8 mouse cellular contexts compared by ENCODE assay signal in the genomic region with DNA sequence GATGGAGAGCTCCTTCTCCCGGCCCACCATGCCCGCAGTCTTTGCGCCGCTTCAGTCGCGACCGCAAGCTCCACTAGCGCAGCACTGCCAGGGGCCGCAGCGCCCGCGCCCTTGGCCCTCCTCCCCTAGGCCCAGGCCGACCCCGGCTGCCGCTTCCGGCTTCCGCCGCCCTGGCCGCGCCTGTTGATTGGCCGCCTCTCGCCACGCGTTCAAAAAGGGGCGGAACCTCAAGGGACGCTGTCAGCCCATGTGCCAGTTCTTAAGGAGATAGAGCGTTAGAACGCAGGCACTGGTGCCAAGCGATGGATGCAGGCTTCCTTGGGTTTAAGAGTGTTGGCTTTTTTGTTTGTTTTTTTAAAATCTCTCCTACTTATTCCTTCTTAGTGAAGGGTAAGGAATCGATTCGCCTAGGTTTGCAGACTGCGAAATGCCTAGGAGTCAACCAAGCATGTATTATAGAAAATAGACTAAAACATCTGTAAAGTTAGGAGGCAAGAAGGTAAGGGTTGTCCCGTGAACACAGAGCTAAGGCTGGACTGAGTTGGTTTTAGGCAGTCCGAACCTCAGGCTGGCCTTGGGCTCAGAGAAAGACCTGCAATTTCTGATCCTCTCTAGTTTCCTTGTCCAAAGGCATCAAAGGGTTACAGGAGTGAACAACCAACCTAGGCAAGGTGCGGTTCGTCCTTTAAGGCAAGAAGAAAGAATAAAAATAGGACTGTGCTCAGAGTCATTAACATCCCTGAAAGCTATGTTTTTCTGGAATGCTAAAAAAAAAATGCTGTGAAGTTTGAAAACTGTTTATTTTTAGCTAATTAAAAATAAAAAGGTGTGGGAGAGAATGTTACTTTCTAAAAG. TPM values are rescaled to one million over a fixed set of nuclear protein-coding genes. Genes with fewer than 3 reads are reported as not detected.
DNase-seq lines count a peak whose midpoint lies in the region; ATAC-seq and TF ChIP-seq lines count a peak whose summit lies in the region.

No protein-coding gene starts in this region.

- peak overlapping the region; percentile 85 to 93 (median 89) for H3K4me3 ChIP-seq in CH12.LX (replicated peaks in 1 of 3; ENCODE audit: low read depth in 2 of 3, low read length in 2 of 3, poor library complexity in 1 of 3)
- peak overlapping the region; percentile 84 for H3K4me3 ChIP-seq in forebrain, embryonic 12.5 days (replicated peaks)
- peak overlapping the region; percentile 73 for H3K4me3 ChIP-seq in liver, postnatal 0 days (ENCODE audit: low read depth, low read length)
- H3K4me3 ChIP-seq in neural tube, embryonic 14.5 days (ENCODE audit: low read depth, low read length), result peak overlapping the region; percentile 79

- peaks cover 5 to 22% of the 10 kb centered on the region in 2 experiments for H3K36me3 ChIP-seq in CH12.LX (replicated peaks in 1 of 2; ENCODE audit: control insufficient read depth in 1 of 2, insufficient read depth in 1 of 2, low read length in 1 of 2)
- no peaks in the 10 kb centered on the region for H3K36me3 ChIP-seq in forebrain, embryonic 12.5 days (replicated peaks)
- no peaks in the 10 kb centered on the region for H3K36me3 ChIP-seq in liver, postnatal 0 days (replicated peaks; ENCODE audit: insufficient read depth, low read length)
- no peaks in the 10 kb centered on the region for H3K36me3 ChIP-seq in neural tube, embryonic 14.5 days (ENCODE audit: control insufficient read depth, insufficient read depth, low read length)

- under 1% methylated on average over 36 of the region's 36 CpGs for WGBS in forebrain, embryonic 12.5 days
- 1% methylated on average over 36 of the region's 36 CpGs for WGBS in large intestine, adult 2 months
- WGBS in liver, postnatal 0 days (ENCODE audit: insufficient replicate concordance), result 3% methylated on average over 36 of the region's 36 CpGs
- 1% methylated on average over 34 of the region's 36 CpGs for WGBS in neural tube, embryonic 14.5 days

- TF ChIP-seq CTCF in CH12.LX (conservative IDR thresholded peaks at IDR 0.05 in 1 of 2, IDR thresholded peaks at IDR 0.05 in 1 of 2; ENCODE audit: low read depth in 2 of 2, low read length in 2 of 2), result no peak
- no peak for TF ChIP-seq CTCF in liver, postnatal 0 days (IDR thresholded peaks at IDR 0.05; ENCODE audit: low read depth)

- intact Hi-C loops in heart, postnatal 10 days (cut with DNase I), result loop anchor here (5.0 kb wide), 1 partner anchor 40 kb away; the partner anchor contains the start of genes Hmmr and Nudcd2

- H3K9me3 ChIP-seq in CH12.LX (replicated peaks; ENCODE audit: low read length), result no peaks in the 10 kb centered on the region
- H3K9me3 ChIP-seq in forebrain, embryonic 12.5 days, result no peaks in the 10 kb centered on the region
- H3K9me3 ChIP-seq in liver, postnatal 0 days (ENCODE audit: low read length), result no peaks in the 10 kb centered on the region
- H3K9me3 ChIP-seq in neural tube, embryonic 14.5 days (ENCODE audit: control insufficient read depth, low read length), result no peaks in the 10 kb centered on the region

- H3K79me2 ChIP-seq in CH12.LX (replicated peaks; ENCODE audit: control insufficient read depth, extremely low read depth, insufficient read depth, poor library complexity, severe bottlenecking), result peaks cover 39% of the 10 kb centered on the region

- TF ChIP-seq EP300 in CH12.LX (IDR thresholded peaks at IDR 0.05; ENCODE audit: low read length), result no peak
- TF ChIP-seq EP300 in liver, postnatal 0 days (IDR thresholded peaks at IDR 0.05; ENCODE audit: low read depth), result no peak

- DNase-seq in CH12.LX (ENCODE audit: extremely low read depth), result peak; percentile 97
- peak; percentile 91 for DNase-seq in c-Kit-positive CD71-positive TER-119-negative erythroid progenitor cells, embryonic 14.5 days (ENCODE audit: low read depth)
- peak; percentile 96 to 97 for DNase-seq in heart, postnatal 10 days
- DNase-seq in large intestine, adult 2 months (ENCODE audit: low read depth, low spot score), result peak; percentile 77
- DNase-seq in liver, postnatal 0 days, result peak; percentile 94
- peak; percentile 93 for DNase-seq in testis, postnatal 10 days (ENCODE audit: low spot score)

- ATAC-seq in forebrain, embryonic 12.5 days (ENCODE audit: low FRiP score), result peak; percentile 97
- peak; percentile 95 for ATAC-seq in liver, postnatal 0 days
- peak; percentile 98 for ATAC-seq in neural tube, embryonic 14.5 days (ENCODE audit: low read depth)

- peak; percentile 93 for TF ChIP-seq POLR2A in CH12.LX (IDR thresholded peaks at IDR 0.05; ENCODE audit: low read depth, low read length)

- H3K9ac ChIP-seq in CH12.LX (ENCODE audit: insufficient read depth, low read depth), result peak overlapping the region; percentile 88
- H3K9ac ChIP-seq in forebrain, embryonic 12.5 days, result peak overlapping the region; percentile 80
- H3K9ac ChIP-seq in liver, postnatal 0 days (replicated peaks), result peak overlapping the region; percentile 85
- H3K9ac ChIP-seq in neural tube, embryonic 14.5 days (replicated peaks; ENCODE audit: low read depth, low read length), result peak overlapping the region; percentile 64

- peaks cover 7 to 20% of the 10 kb centered on the region in 2 experiments for H3K4me1 ChIP-seq in CH12.LX (ENCODE audit: control insufficient read depth in 1 of 2, insufficient read depth in 2 of 2)
- peaks cover 29% of the 10 kb centered on the region for H3K4me1 ChIP-seq in forebrain, embryonic 12.5 days
- peaks cover 21% of the 10 kb centered on the region for H3K4me1 ChIP-seq in liver, postnatal 0 days (ENCODE audit: insufficient read depth)
- peaks cover 19% of the 10 kb centered on the region for H3K4me1 ChIP-seq in neural tube, embryonic 14.5 days (ENCODE audit: control insufficient read depth, insufficient read depth, low read length)

- peak overlapping the region; percentile 88 for H3K4me2 ChIP-seq in CH12.LX (ENCODE audit: insufficient read depth, low read depth, poor library complexity, severe bottlenecking)
- peak overlapping the region; percentile 68 for H3K4me2 ChIP-seq in forebrain, embryonic 12.5 days
- peak overlapping the region; percentile 91 for H3K4me2 ChIP-seq in liver, postnatal 0 days (ENCODE audit: low read depth, low read length)
- peak overlapping the region; percentile 97 for H3K4me2 ChIP-seq in neural tube, embryonic 14.5 days (ENCODE audit: low read depth, low read length)

- peak overlapping the region; percentile 67 for H3K27ac ChIP-seq in CH12.LX (ENCODE audit: insufficient read depth, low read depth)
- peak overlapping the region; percentile 95 for H3K27ac ChIP-seq in forebrain, embryonic 12.5 days
- H3K27ac ChIP-seq in liver, postnatal 0 days (ENCODE audit: low read depth), result peak overlapping the region; percentile 94
- H3K27ac ChIP-seq in neural tube, embryonic 14.5 days (ENCODE audit: low read depth, low read length), result peak overlapping the region; percentile 58; the same call in 1 of the 2 replicates

- dilution Hi-C loops in CH12.LX (cut with MboI; ENCODE audit: extremely low pct_ligation_motif_present, extremely low pct_unique_long_range_greater_than_20kb, low sequenced_read_pairs), result no loop called here

- in situ Hi-C loops in CH12.LX (cut with MboI; ENCODE audit: low pct_ligation_motif_present, low pct_unique_long_range_greater_than_20kb, low sequenced_read_pairs), result loop anchor here (10.0 kb wide), 1 partner anchor 62 kb away; the partner anchor contains the start of gene Ccng1

- H3K27me3 ChIP-seq in CH12.LX (replicated peaks), result no peaks in the 10 kb centered on the region
- H3K27me3 ChIP-seq in forebrain, embryonic 12.5 days, result no peaks in the 10 kb centered on the region
- no peaks in the 10 kb centered on the region for H3K27me3 ChIP-seq in liver, postnatal 0 days (ENCODE audit: insufficient read depth, low read length)
- no peaks in the 10 kb centered on the region for H3K27me3 ChIP-seq in neural tube, embryonic 14.5 days (ENCODE audit: control insufficient read depth, insufficient read depth, low read length)

- TF ChIP-seq RAD21 in CH12.LX (IDR thresholded peaks at IDR 0.05; ENCODE audit: low read depth, low read length), result no peak

TF ChIP-seq in CH12.LX, 34 proteins besides CTCF, POLR2A, EP300 and RAD21 (continues in another document):
- peak; percentile 50 for TF ChIP-seq NRF1 (IDR thresholded peaks at IDR 0.05; ENCODE audit: low read depth, low read length)
- TF ChIP-seq ELF1 (IDR thresholded peaks at IDR 0.05; ENCODE audit: low read depth, low read length), result peak; percentile 99
- peak; percentile 85 for TF ChIP-seq TCF12 (IDR thresholded peaks at IDR 0.05; ENCODE audit: low read depth, low read length)
- TF ChIP-seq MXI1 (IDR thresholded peaks at IDR 0.05; ENCODE audit: low read depth, low read length), result peak; percentile 96
- no peak for TF ChIP-seq JUN (IDR thresholded peaks at IDR 0.05; ENCODE audit: insufficient read depth, low read depth, low read length)

RNA-seq across cellular contexts. Expression of gene Mat2b, which starts 2.3 kb away (rescaled TPM):
- 69.3 and 71.3 TPM in 2 replicates for total RNA-seq in CH12.LX (2012; rRNA removed)
- 122 and 138 TPM in 2 replicates for total RNA-seq in CH12.LX (2014; rRNA removed)
- 99.8 and 100 TPM in 2 replicates for polyA plus RNA-seq in CH12.LX (2012; ENCODE audit: insufficient read length, low read depth)
- polyA plus RNA-seq in forebrain, embryonic 12.5 days (2016; fragmentation: Nextera tagmentation; extraction: Ambion mirVana), result 80.3 and 84.8 TPM in 2 replicates
- total RNA-seq in heart, postnatal 10 days (2021), result 10 to 100 TPM; 95.1 to 96.9 TPM
- 30.4 and 38.7 TPM in 2 replicates for polyA plus RNA-seq in large intestine, adult 2 months (2012; rRNA removed)
- 46.4 and 50.3 TPM in 2 replicates for polyA plus RNA-seq in liver, postnatal 0 days (2015; fragmentation: Nextera tagmentation; extraction: Ambion mirVana)
- polyA plus RNA-seq in neural tube, embryonic 14.5 days (2014; fragmentation: Nextera tagmentation; extraction: Ambion mirVana), result 58.6 and 65.5 TPM in 2 replicates

RNA-seq across cellular contexts. Expression of gene Hmmr, which starts 40.5 kb away (rescaled TPM):
- 64.2 and 70.6 TPM in 2 replicates for total RNA-seq in CH12.LX (2012; rRNA removed)
- 109 and 138 TPM in 2 replicates for total RNA-seq in CH12.LX (2014; rRNA removed)
- polyA plus RNA-seq in CH12.LX (2012; ENCODE audit: insufficient read length, low read depth), result 64.3 and 65.3 TPM in 2 replicates
- 64.3 and 68.3 TPM in 2 replicates for polyA plus RNA-seq in forebrain, embryonic 12.5 days (2016; fragmentation: Nextera tagmentation; extraction: Ambion mirVana)
- 10 to 100 TPM; 10.1 to 10.7 TPM for total RNA-seq in heart, postnatal 10 days (2021)
- 6.4 and 6.9 TPM in 2 replicates for polyA plus RNA-seq in large intestine, adult 2 months (2012; rRNA removed)
- polyA plus RNA-seq in liver, postnatal 0 days (2015; fragmentation: Nextera tagmentation; extraction: Ambion mirVana), result 16.5 and 21.8 TPM in 2 replicates
- 2.8 and 5.3 TPM in 2 replicates for polyA plus RNA-seq in neural tube, embryonic 14.5 days (2014; fragmentation: Nextera tagmentation; extraction: Ambion mirVana)

RNA-seq across cellular contexts. Expression of gene Nudcd2, which starts 40.7 kb away (rescaled TPM):
- total RNA-seq in CH12.LX (2012; rRNA removed), result 89.8 and 109 TPM in 2 replicates
- total RNA-seq in CH12.LX (2014; rRNA removed), result 221 and 265 TPM in 2 replicates
- polyA plus RNA-seq in CH12.LX (2012; ENCODE audit: insufficient read length, low read depth), result 107 and 119 TPM in 2 replicates
- polyA plus RNA-seq in forebrain, embryonic 12.5 days (2016; fragmentation: Nextera tagmentation; extraction: Ambion mirVana), result 151 and 171 TPM in 2 replicates
- total RNA-seq in heart, postnatal 10 days (2021), result 10 to 100 TPM; 22.1 to 22.6 TPM
- 10.1 and 11.6 TPM in 2 replicates for polyA plus RNA-seq in large intestine, adult 2 months (2012; rRNA removed)
- 68.6 and 70.1 TPM in 2 replicates for polyA plus RNA-seq in liver, postnatal 0 days (2015; fragmentation: Nextera tagmentation; extraction: Ambion mirVana)
- polyA plus RNA-seq in neural tube, embryonic 14.5 days (2014; fragmentation: Nextera tagmentation; extraction: Ambion mirVana), result 52.3 and 61.8 TPM in 2 replicates

Comparison
In these comparisons a context has a peak if more than half of its experiments do, and no peak if none do; other contexts are left out.
1. Peak in every context shown above with its lines: DNase-seq, ATAC-seq, H3K4me3 ChIP-seq and H3K27ac ChIP-seq.